Mouse (Mus musculus) heart, embryonic 14.5 days (tissue): ENCODE measurements at regions not wholly inside any gene's neighbourhood (a gene's known extent, or its start where the extent isn't known, plus 50 kb on each side); places are given as distances from the start of the nearest gene placed in this dataset.

ENCODE experiments used
- ATAC-seq: fragments of 200-750 bp; cut with Nextera tagmentation; 2 replicates; pipeline ENCODE4 v1.8.0; 2017; ENCODE audit warnings: low read depth, moderate TSS enrichment; ENCODE audit not compliant: insufficient number of reproducible peaks, insufficient read depth, low FRiP score
- H3K27ac ChIP-seq, 2 experiments: fragments of 200-500 bp in 1 of 2; fragments of 300-500 bp in 1 of 2; sonication (generic) in 1 of 2; replicated peaks in 1 of 2; 2 replicates each; pipeline ENCODE4 v1.5.1; 2012 to 2014; ENCODE audit warnings: low read depth in 2 of 2, low read length in 2 of 2, control low read depth in 1 of 2, mild to moderate bottlenecking in 1 of 2, mixed read lengths in 1 of 2; ENCODE audit not compliant: control insufficient read depth in 1 of 2, insufficient read depth in 1 of 2
- H3K27me3 ChIP-seq: fragments of 300-500 bp; sonication (generic); 2 replicates; pipeline ENCODE4 v1.6.1; 2014; ENCODE audit warnings: mild to moderate bottlenecking, low read length, control low read depth; ENCODE audit not compliant: control insufficient read depth, insufficient read depth
- H3K36me3 ChIP-seq: fragments of 300-500 bp; sonication (generic); 2 replicates; pipeline ENCODE4 v1.6.1; 2014; ENCODE audit warnings: mild to moderate bottlenecking, control low read depth, low read length, mixed read lengths; ENCODE audit not compliant: control insufficient read depth, insufficient read depth
- H3K4me1 ChIP-seq, 2 experiments: fragments of 200-500 bp in 1 of 2; fragments of 300-500 bp in 1 of 2; sonication (generic) in 1 of 2; 2 replicates each; pipeline ENCODE4 v1.6.1; 2012 to 2014; ENCODE audit warnings: low read length in 2 of 2, control low read depth in 1 of 2, mixed read lengths in 1 of 2; ENCODE audit not compliant: control insufficient read depth in 2 of 2, insufficient read depth in 2 of 2
- H3K4me2 ChIP-seq: fragments of 300-500 bp; sonication (generic); 2 replicates; pipeline ENCODE4 v1.6.1; 2014; ENCODE audit warnings: mild to moderate bottlenecking, low read length
- H3K4me3 ChIP-seq, 2 experiments: fragments of 200-500 bp in 1 of 2; fragments of 300-500 bp in 1 of 2; sonication (generic) in 1 of 2; 2 replicates each; pipeline ENCODE4 v1.5.1; 2012 to 2014; ENCODE audit warnings: low read length in 2 of 2, mild to moderate bottlenecking in 2 of 2, control low read depth in 1 of 2, low read depth in 1 of 2, moderate library complexity in 1 of 2; ENCODE audit not compliant: control insufficient read depth in 1 of 2, insufficient read depth in 1 of 2
- H3K9ac ChIP-seq: fragments of 300-500 bp; sonication (generic); 2 replicates; pipeline ENCODE4 v1.6.1; 2014; ENCODE audit warnings: mild to moderate bottlenecking, low read length
- H3K9me3 ChIP-seq: fragments of 300-500 bp; sonication (generic); 2 replicates; pipeline ENCODE4 v1.6.1; 2016; ENCODE audit warnings: low read length, control low read depth; ENCODE audit not compliant: control insufficient read depth
- WGBS: fragments of 180-500 bp; shearing (Covaris S2); extraction: QIAGEN DNeasy Blood & Tissue Kit; methylation state at CpG from one replicate; pipeline ENCODE4 v1.1.7; 2014; 5-methylcytosine and 5-hydroxymethylcytosine counted together

- peaks cover 31 to 36% of the 10 kb centered on the region in 2 experiments for H3K4me1 ChIP-seq
- WGBS: 9% methylated on average over 5 of the region's 5 CpGs
- H3K36me3 ChIP-seq: no peaks in the 10 kb centered on the region
- H3K9me3 ChIP-seq: no peaks in the 10 kb centered on the region
- no peak overlapping the region for H3K4me3 ChIP-seq
- H3K27me3 ChIP-seq: no peaks in the 10 kb centered on the region
- H3K27ac ChIP-seq: peak overlapping the region; percentile 83 to 84
- H3K9ac ChIP-seq: 0 out of 2 replicates have a peak overlapping the region, but pooled peaks have one; percentile 8
- H3K4me2 ChIP-seq: no peak overlapping the region
- ATAC-seq: peak; percentile 76
These were observed 53.2 kb upstream of the Ddah1 start for GRCm38 (mm10) chr3:145705317-145705716.

GRCm38 (mm10) chr3:145704054-145704453, 54.3 kb upstream of the Ccn1 start:
- Histone ChIP-seq H3K4me3 (no peak overlapping the region), H3K9me3 (no peaks in the 10 kb centered on the region), H3K36me3 (no peaks in the 10 kb centered on the region), H3K9ac (peak overlapping the region; percentile 25; the same call in 1 of the 2 replicates), H3K4me1 (peaks cover 31 to 36% of the 10 kb centered on the region in 2 experiments), H3K27me3 (no peaks in the 10 kb centered on the region), H3K27ac (peak overlapping the region; percentile 83 to 84), H3K4me2 (peak overlapping the region; percentile 41)
- ATAC-seq: 0 out of 2 replicates have a peak, but pooled peaks have one; percentile 45
- WGBS: 8% methylated on average over 9 of the region's 9 CpGs

GRCm38 (mm10) chr3:145703411-145703924, 53.7 kb upstream of the Ccn1 start:
- Histone ChIP-seq H3K27me3 (no peaks in the 10 kb centered on the region), H3K36me3 (no peaks in the 10 kb centered on the region), H3K9ac (peak overlapping the region; percentile 25; the same call in 1 of the 2 replicates), H3K9me3 (no peaks in the 10 kb centered on the region), H3K4me3 (no peak overlapping the region), H3K4me2 (peak overlapping the region; percentile 41), H3K27ac (peak overlapping the region; percentile 82 to 83), H3K4me1 (peaks cover 31 to 36% of the 10 kb centered on the region in 2 experiments)
- peak; percentile 24; the same call in 1 of the 2 replicates for ATAC-seq
- WGBS: 6% methylated on average over 11 of the region's 11 CpGs

- no peaks in the 10 kb centered on the region for H3K36me3 ChIP-seq
- H3K27ac ChIP-seq: peak overlapping the region in 1 of 2 experiments; percentile 83; a peak in 1 of 4 replicates
- no peaks in the 10 kb centered on the region for H3K27me3 ChIP-seq
- H3K9me3 ChIP-seq: no peaks in the 10 kb centered on the region
- no peak overlapping the region for H3K4me3 ChIP-seq
- no peak overlapping the region for H3K9ac ChIP-seq
- no peak for ATAC-seq
- no peak overlapping the region for H3K4me2 ChIP-seq
- peaks cover 30 to 34% of the 10 kb centered on the region in 2 experiments for H3K4me1 ChIP-seq
- 41% methylated on average over 5 of the region's 5 CpGs for WGBS
These were observed 53.0 kb upstream of the Ccn1 start for GRCm38 (mm10) chr3:145702739-145703138.

- Histone ChIP-seq H3K4me2 (no peak overlapping the region), H3K27ac (no peak overlapping the region), H3K4me1 (peaks cover 32 to 33% of the 10 kb centered on the region in 2 experiments), H3K36me3 (no peaks in the 10 kb centered on the region), H3K9ac (no peak overlapping the region), H3K4me3 (no peak overlapping the region), H3K27me3 (no peaks in the 10 kb centered on the region), H3K9me3 (no peaks in the 10 kb centered on the region)
- ATAC-seq: no peak
- WGBS: 64% methylated on average over 6 of the region's 6 CpGs
These were observed 52.2 kb upstream of the Ccn1 start for GRCm38 (mm10) chr3:145701945-145702344.
